Mouse (Mus musculus) neutrophil, adult 65 days (primary cell): ENCODE results near the gene 2310030G06Rik. TPM values are rescaled to one million over a fixed set of nuclear protein-coding genes. Genes with fewer than 3 reads are reported as not detected.

Experiments
- total RNA-seq: library from RNA; stranded (reverse); gene quantifications from 2 replicates; pipeline ENCODE4 v1.2.4, GENCODE M21; 2023

The 2310030G06Rik gene
- not detected in 2 replicates for total RNA-seq

GRCm38 (mm10) chr9:50746214-50746677, at the start of gene 2310030G06Rik:
Gene 2310030G06Rik (minus strand): TSS chr9:50746536.

GRCm38 (mm10) chr9:50774991-50775612, 28.8 kb upstream of the 2310030G06Rik start, which contains the start of the genes Alg9 and 1110032A03Rik:
Gene Alg9 (plus strand): TSS chr9:50775019.
Gene 1110032A03Rik (minus strand): TSS chr9:50775520.

GRCm38 (mm10) chr9:50768107-50769002, 22.0 kb upstream of the 2310030G06Rik start, which contains the start of gene Fdxacb1:
Gene Fdxacb1 (plus strand): TSS chr9:50768236.

GRCm38 (mm10) chr9:50752054-50752602, 5.8 kb upstream of the 2310030G06Rik start, which contains the start of gene Hspb2:
Gene Hspb2 (minus strand): TSS chr9:50752354.

GRCm38 (mm10) chr9:50751323-50751722, 5.0 kb upstream of the 2310030G06Rik start, which contains the start of gene Cryab:
Gene Cryab (plus strand): TSS chr9:50751325.

GRCm38 (mm10) chr9:50738914-50739870, 7.1 kb downstream of the 2310030G06Rik start, which contains the start of gene Dixdc1:
Gene Dixdc1 (minus strand): TSS chr9:50739517.

Other genes with a start within 250 kb of the 2310030G06Rik start
- 31.1 and 34.3 TPM in 2 replicates for gene Pts, start 217.8 kb downstream of the 2310030G06Rik start, total RNA-seq
- 2.9 and 3.1 TPM in 2 replicates for gene Il18, start 191.7 kb downstream of the 2310030G06Rik start, total RNA-seq
- 0.48 and 0.57 TPM in 2 replicates for gene Bco2, start 191.4 kb downstream of the 2310030G06Rik start, total RNA-seq
- not detected in 2 replicates for gene Tex12, start 185.2 kb downstream of the 2310030G06Rik start, total RNA-seq
- gene Sdhd, start 142.7 kb downstream of the 2310030G06Rik start, total RNA-seq = 84.4 and 90.4 TPM in 2 replicates
- gene Timm8b, start 142.6 kb downstream of the 2310030G06Rik start, total RNA-seq = 47.6 and 56.5 TPM in 2 replicates
- gene Pih1d2, start 129.2 kb downstream of the 2310030G06Rik start, total RNA-seq = 0.54 and 1.2 TPM in 2 replicates
- gene Nkapd1, start 129.1 kb downstream of the 2310030G06Rik start, total RNA-seq = 17.8 and 23.0 TPM in 2 replicates
- gene Dlat, start 86.8 kb downstream of the 2310030G06Rik start, total RNA-seq = 13.4 and 15.6 TPM in 2 replicates
- gene Dixdc1, start 7.0 kb downstream of the 2310030G06Rik start, total RNA-seq = not detected in 2 replicates
- 1.1 and 1.2 TPM in 2 replicates for gene Cryab, start 4.8 kb upstream of the 2310030G06Rik start, total RNA-seq
- gene Hspb2, start 5.8 kb upstream of the 2310030G06Rik start, total RNA-seq = not detected in 2 replicates
- gene Fdxacb1, start 21.7 kb upstream of the 2310030G06Rik start, total RNA-seq = 4.5 and 5.5 TPM in 2 replicates
- 8.3 and 10.0 TPM in 2 replicates for gene Alg9, start 28.5 kb upstream of the 2310030G06Rik start, total RNA-seq
- gene 1110032A03Rik, start 29.0 kb upstream of the 2310030G06Rik start, total RNA-seq = 6.8 and 7.7 TPM in 2 replicates
- gene Ppp2r1b, start 98.8 kb upstream of the 2310030G06Rik start, total RNA-seq = 20.5 and 31.3 TPM in 2 replicates